ENCODE assay signal across 17 mouse cellular contexts in the genomic region with DNA sequence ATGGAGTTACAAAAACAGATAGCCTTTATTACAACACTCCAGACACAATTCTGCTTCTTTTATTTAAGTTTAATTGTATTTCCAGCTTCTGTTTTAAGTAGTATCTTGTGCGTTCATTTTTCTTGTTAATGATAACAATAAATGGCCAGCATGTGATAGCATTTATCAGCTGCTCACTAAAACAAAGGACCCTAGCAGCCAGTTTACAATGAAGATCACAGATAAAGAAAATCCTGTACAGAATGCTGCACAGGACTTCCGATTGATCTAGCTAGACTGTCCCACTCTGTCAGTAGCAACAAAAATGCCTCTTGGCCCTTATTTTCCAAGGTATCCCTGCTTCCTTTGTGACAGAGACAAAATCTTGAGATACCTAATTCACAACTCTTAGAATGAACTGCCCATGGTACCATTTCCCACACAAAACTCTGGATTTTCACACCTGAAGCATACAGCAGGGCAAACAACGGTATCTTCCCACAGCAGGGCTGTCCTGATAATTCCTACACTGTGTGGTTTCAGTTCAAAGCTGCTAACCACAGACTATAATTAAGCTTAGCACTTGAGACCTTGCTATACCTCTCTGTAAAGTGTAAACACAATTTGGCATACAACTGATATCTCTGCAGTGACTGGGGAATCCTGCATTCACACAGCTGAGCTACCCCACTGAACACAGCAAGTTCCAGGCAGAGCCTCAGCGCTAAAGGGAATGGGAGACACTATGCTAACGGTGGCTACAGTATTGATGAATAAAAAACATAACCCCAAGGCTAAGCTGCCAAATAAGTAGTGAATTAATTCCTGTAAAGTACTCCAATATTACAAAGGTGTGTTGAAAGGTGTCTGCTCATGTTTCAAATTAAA.
DNase-seq lines count a peak whose midpoint lies in the region; ATAC-seq and TF ChIP-seq lines count a peak whose summit lies in the region.
"Had no signal": no experiment of that assay in that cellular context is flagged by ENCODE, and none has a peak within 500 bp of the region (broad histone marks: within the 10 kb centered on the region; RNA-seq: fewer than 3 reads in every experiment).

No protein-coding gene starts in this region.

- WGBS in hindbrain, embryonic 16.5 days, result 50% methylated on average over 5 of the region's 5 CpGs
- 49% methylated on average over 5 of the region's 5 CpGs for WGBS in midbrain, embryonic 10.5 days

- peak; percentile 82 for ATAC-seq in G1E (ENCODE audit: extremely low read depth, insufficient number of reproducible peaks, low FRiP score, poor library complexity, severe bottlenecking)
- 0 out of 2 replicates have a peak, but pooled peaks have one; percentile 21 for ATAC-seq in erythroblast, adult 5-6 weeks (replicated peaks; ENCODE audit: low FRiP score, poor library complexity, severe bottlenecking)
- ATAC-seq in hindbrain, embryonic 16.5 days, result peak; percentile 45; the same call in 1 of the 2 replicates

- no peak overlapping the region; the same call in 1 of the 2 replicates for H3K4me3 ChIP-seq in G1E (ENCODE audit: low read depth, low read length)
- no peak overlapping the region for H3K4me3 ChIP-seq in hindbrain, embryonic 16.5 days (ENCODE audit: low read length)
- no peak overlapping the region; the same call in 1 of the 2 replicates for H3K4me3 ChIP-seq in midbrain, embryonic 10.5 days
- H3K4me3 ChIP-seq: embryonic facial prominence, embryonic 12.5 days; heart, embryonic 10.5 days; midbrain, embryonic 12.5 days; stomach, embryonic 15.5 days had no signal

- H3K27me3 ChIP-seq in G1E (ENCODE audit: insufficient read depth, low read length), result peaks cover 2% of the 10 kb centered on the region; the same call in 1 of the 2 replicates
- H3K27me3 ChIP-seq in hindbrain, embryonic 16.5 days (replicated peaks; ENCODE audit: control insufficient read depth, insufficient read depth, low read length), result 0 out of 2 replicates have a peak, but pooled peaks cover 3% of the 10 kb centered on the region
- H3K27me3 ChIP-seq in midbrain, embryonic 10.5 days (ENCODE audit: low read depth, poor library complexity, severe bottlenecking), result no peaks in the 10 kb centered on the region
- H3K27me3 ChIP-seq: embryonic facial prominence, embryonic 12.5 days; midbrain, embryonic 12.5 days; stomach, embryonic 15.5 days had no signal

- peaks cover 21% of the 10 kb centered on the region for H3K4me1 ChIP-seq in G1E (ENCODE audit: insufficient read depth, low read depth, low read length)
- H3K4me1 ChIP-seq in hindbrain, embryonic 16.5 days (ENCODE audit: control insufficient read depth, insufficient read depth, low read depth, low read length), result peaks cover 3% of the 10 kb centered on the region
- peaks cover 47% of the 10 kb centered on the region for H3K4me1 ChIP-seq in midbrain, embryonic 10.5 days
- H3K4me1 ChIP-seq: embryonic facial prominence, embryonic 12.5 days; stomach, embryonic 15.5 days had no signal

- H3K4me2 ChIP-seq in hindbrain, embryonic 16.5 days (ENCODE audit: low read length), result 0 out of 2 replicates have a peak overlapping the region, but pooled peaks have one; percentile 4
- H3K4me2 ChIP-seq: embryonic facial prominence, embryonic 12.5 days; stomach, embryonic 15.5 days had no signal

- H3K9me3 ChIP-seq in G1E (replicated peaks), result no peaks in the 10 kb centered on the region
- no peaks in the 10 kb centered on the region for H3K9me3 ChIP-seq in hindbrain, embryonic 16.5 days (ENCODE audit: control insufficient read depth, low read length)
- H3K9me3 ChIP-seq in midbrain, embryonic 10.5 days (replicated peaks), result no peaks in the 10 kb centered on the region
- H3K9me3 ChIP-seq: embryonic facial prominence, embryonic 12.5 days; heart, embryonic 10.5 days; midbrain, embryonic 12.5 days; stomach, embryonic 15.5 days had no signal

- no peak overlapping the region for H3K27ac ChIP-seq in hindbrain, embryonic 16.5 days (ENCODE audit: low read depth, low read length)
- H3K27ac ChIP-seq in midbrain, embryonic 10.5 days (replicated peaks), result peak overlapping the region; percentile 83
- H3K27ac ChIP-seq: embryonic facial prominence, embryonic 12.5 days; stomach, embryonic 15.5 days had no signal

- no peak overlapping the region for H3K9ac ChIP-seq in hindbrain, embryonic 16.5 days (ENCODE audit: low read depth, low read length)
- H3K9ac ChIP-seq: embryonic facial prominence, embryonic 12.5 days; midbrain, embryonic 12.5 days; stomach, embryonic 15.5 days had no signal

- peak; percentile 9 for DNase-seq in G1E (ENCODE audit: low spot score)
- DNase-seq in midbrain, embryonic 10.5 days (ENCODE audit: low spot score), result no peak
- DNase-seq in right cerebral cortex, adult 2 months (ENCODE audit: low spot score in 2 of 2), result no peak
- no peak for DNase-seq in gastrocnemius, adult 8-10 months (ENCODE audit: low spot score in 2 of 2)
- no peak for DNase-seq in cerebellum, adult 11 months
- no peak for DNase-seq in right cerebral cortex, postnatal 14 days
- DNase-seq: cerebellum, adult 2 months; heart, postnatal 36 days; kidney, adult 8-10 months; right cerebral cortex, postnatal 4 days; thymus, postnatal 14 days had no signal

- H3K36me3 ChIP-seq in G1E (replicated peaks), result no peaks in the 10 kb centered on the region
- no peaks in the 10 kb centered on the region for H3K36me3 ChIP-seq in hindbrain, embryonic 16.5 days (ENCODE audit: control insufficient read depth, insufficient read depth, low read length)
- no peaks in the 10 kb centered on the region for H3K36me3 ChIP-seq in midbrain, embryonic 10.5 days
- H3K36me3 ChIP-seq: embryonic facial prominence, embryonic 12.5 days; heart, embryonic 10.5 days; midbrain, embryonic 12.5 days; stomach, embryonic 15.5 days had no signal

- TF ChIP-seq CTCF in G1E (IDR thresholded peaks at IDR 0.05; ENCODE audit: low read depth, low read length), result no peak

Comparison
In these comparisons a context has a peak if more than half of its experiments do, and no peak if none do; other contexts are left out.
1. ATAC-seq: peak in every context shown above with its lines; median percentile 82 in G1E; 45 in hindbrain, embryonic 16.5 days; 21 in erythroblast, adult 5-6 weeks.